Mouse (Mus musculus) spleen, adult 2 months (tissue): Measurements from ENCODE around the gene Atl3.

Source experiments
- CTCF ChIP-seq: fragments of 200-500 bp; IDR thresholded peaks from 2 replicates; pipeline ENCODE4 v1.5.1; 2011; ENCODE audit warnings: mild to moderate bottlenecking, inconsistent platforms; ENCODE audit not compliant: insufficient read depth, insufficient read length, insufficient replicate concordance; ENCODE audit errors: extremely low read depth
- POLR2A ChIP-seq: fragments of 200-500 bp; IDR thresholded peaks from 2 replicates; pipeline ENCODE4 v1.6.1; 2011; ENCODE audit warnings: low read depth, low read length, inconsistent platforms

- TF ChIP-seq CTCF (no peak), POLR2A (no peak)
Observed at GRCm38 (mm10) chr19:7487680-7488079, 6.2 kb upstream of the Atl3 start.
